Mouse (Mus musculus): ENCODE measurements around the gene Vmn1r89. TPM values are rescaled to one million over a fixed set of nuclear protein-coding genes. Genes with fewer than 3 reads are reported as not detected.

Vmn1r89 gene
- total RNA-seq (2021): not detected
- long read RNA-seq, experiment 1: 0 reads
- long read RNA-seq, experiment 2: 0 reads

DNA sequence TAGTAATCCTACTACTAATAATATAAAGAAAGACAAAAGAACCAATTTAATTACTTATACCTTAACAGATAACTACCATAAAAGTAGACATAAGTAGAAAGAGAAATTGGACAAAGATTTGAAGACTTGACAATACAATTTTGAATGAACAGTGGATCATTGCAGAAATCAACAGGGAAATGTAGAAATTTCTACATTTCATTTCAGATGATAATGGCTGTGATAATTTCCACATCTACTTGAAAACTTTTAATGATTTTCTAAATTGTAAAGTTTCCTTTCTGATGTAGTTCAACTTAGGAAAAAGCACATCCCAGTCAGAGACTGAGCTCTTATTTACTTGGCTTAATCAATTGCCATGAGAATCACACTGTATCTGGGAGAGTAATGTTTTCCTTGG, at the start of gene Vmn1r89:
TSS of gene Vmn1r89 (plus strand) at position 301 of the 400 bp plus-strand sequence.
- no peak for DNase-seq
- intact Hi-C loops (cut with DNase I): no loop called here

DNA sequence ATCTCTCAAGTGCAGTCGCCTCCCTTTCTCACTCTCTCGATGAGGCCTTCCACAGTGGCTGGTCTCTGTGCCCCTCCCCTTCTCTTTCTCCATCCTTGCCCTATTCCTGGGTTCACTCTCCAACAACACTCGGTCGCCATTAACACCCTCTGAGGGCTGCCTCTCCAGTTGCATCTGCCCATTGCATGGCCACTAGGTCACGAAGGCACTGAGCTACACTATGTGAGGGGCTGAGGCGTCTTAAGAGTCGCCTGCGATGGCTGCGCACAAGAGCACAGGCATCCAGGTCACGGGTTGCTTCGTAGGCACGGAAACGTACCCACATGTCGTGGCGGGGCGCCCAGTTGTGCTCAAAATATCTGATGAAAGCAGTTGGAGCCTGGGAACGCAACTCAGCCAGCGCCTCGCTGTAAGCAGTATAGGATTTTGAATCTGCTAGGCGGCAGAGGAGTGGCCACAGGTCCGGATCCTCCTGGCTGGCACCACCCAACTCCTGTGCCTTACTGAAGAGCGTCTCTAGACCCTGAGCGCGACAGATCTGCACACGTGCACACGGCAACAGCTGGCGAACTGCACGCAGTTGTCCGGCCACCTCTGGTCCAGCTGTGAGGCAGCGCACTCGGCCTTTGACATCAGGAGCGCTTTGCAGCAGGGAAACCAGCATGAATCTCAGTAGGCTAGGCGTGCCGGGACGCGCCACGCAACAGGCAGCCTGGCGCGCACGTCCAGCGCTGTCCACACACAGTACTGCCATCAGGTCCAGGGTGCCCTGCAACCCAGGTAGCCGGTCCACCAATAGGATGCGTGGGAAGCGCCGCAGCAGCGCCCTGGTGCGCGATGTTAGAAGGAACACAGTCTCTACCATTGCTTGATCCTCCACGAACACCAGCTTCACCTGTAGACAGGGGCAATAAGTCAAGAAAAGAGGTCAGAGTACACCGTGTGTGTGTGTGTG, 48.2 kb downstream of the Vmn1r89 start:
- DNase-seq: no peak
- intact Hi-C loops (cut with DNase I): no loop called here

DNA sequence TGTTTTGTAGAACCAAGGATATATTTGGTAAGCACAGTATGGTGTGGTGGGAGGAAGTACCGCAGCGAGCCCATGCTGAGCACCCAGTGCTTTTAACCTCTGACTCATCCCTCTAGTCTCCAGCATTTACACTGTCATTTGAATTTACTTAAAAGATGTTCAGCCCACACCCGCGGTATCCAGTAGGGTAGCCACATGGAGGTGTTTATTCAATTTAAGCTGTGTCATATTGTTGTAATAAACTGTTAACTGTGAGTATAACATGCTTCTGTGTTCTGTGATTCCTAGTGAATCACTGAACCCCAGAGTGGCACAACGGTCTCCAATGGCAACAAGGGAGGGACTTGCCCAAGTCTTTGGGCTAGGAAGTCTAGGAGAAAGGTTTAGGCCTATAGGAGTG, 51.0 kb downstream of the Vmn1r89 start:
- intact Hi-C loops (cut with DNase I): no loop called here
- no peak for DNase-seq

- intact Hi-C loops (cut with DNase I): no loop called here
- DNase-seq: no peak
These were observed 51.6 kb downstream of the Vmn1r89 start for GRCm38 (mm10) chr7:13264396-13264795.

- intact Hi-C loops (cut with DNase I): no loop called here
These were observed 56.0 kb downstream of the Vmn1r89 start for GRCm38 (mm10) chr7:13268749-13269260.

DNA sequence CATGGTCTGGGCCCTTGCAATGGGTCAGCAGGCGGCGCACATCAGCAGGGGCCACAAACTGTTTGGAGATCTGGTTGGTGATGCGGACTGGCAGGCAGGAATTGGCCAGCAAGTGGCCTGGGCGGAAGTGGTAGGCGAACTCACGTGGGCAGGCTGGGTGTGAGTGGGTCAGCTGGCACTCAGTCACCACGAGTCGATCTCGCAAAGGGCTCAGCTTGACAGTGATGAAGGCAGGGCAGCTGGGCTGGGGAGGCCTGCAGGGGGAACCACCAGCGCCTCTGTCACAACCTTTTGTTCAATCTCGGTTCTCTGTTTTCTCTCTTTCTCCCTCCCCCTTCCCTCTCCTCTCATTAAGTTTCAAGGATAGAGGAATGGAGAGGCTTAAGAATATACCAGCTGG, 56.6 kb downstream of the Vmn1r89 start:
- intact Hi-C loops (cut with DNase I): no loop called here

More at GRCm38 (mm10) chr7:13268749-13269260, 56.0 kb downstream of the Vmn1r89 start:
- DNase-seq: no peak

More for the DNA sequence above, 56.6 kb downstream of the Vmn1r89 start:
- DNase-seq: no peak

Other genes with a start within 250 kb of the Vmn1r89 start
- 1 to 10 TPM; 4.1 to 4.5 TPM for gene Zfp324, start 247.2 kb upstream of the Vmn1r89 start, total RNA-seq (2021)
- gene Zfp446, start 235.2 kb upstream of the Vmn1r89 start, total RNA-seq (2021): 1 to 10 TPM; 2.6 to 3.3 TPM
- gene Slc27a5, start 214.8 kb upstream of the Vmn1r89 start, total RNA-seq (2021): not detected
- 100 to 1,000 TPM; 115 TPM for gene Trim28, start 213.9 kb upstream of the Vmn1r89 start, total RNA-seq (2021)
- gene Zbtb45, start 203.0 kb upstream of the Vmn1r89 start, total RNA-seq (2021): 1 to 10 TPM; 8.4 to 9.2 TPM
- gene Chmp2a, start 178.2 kb upstream of the Vmn1r89 start, total RNA-seq (2021): 100 to 1,000 TPM; 129 to 130 TPM
- gene Ube2m, start 174.7 kb upstream of the Vmn1r89 start, total RNA-seq (2021): 100 to 1,000 TPM; 179 TPM
- gene Mzf1, start 158.3 kb upstream of the Vmn1r89 start, total RNA-seq (2021): 1 to 10 TPM in 1 of 2 experiments, under 1 TPM in 1; 0.73 to 1.0 TPM
- gene Vmn1r85, start 117.8 kb upstream of the Vmn1r89 start, total RNA-seq (2021): not detected
- gene Vmn1r86, start 93.1 kb upstream of the Vmn1r89 start, total RNA-seq (2021): not detected
- gene Vmn1r87, start 72.9 kb upstream of the Vmn1r89 start, total RNA-seq (2021): not detected
- gene Vmn1r88, start 53.5 kb upstream of the Vmn1r89 start, total RNA-seq (2021): under 1 TPM; 0.07 TPM
- 1 to 10 TPM; 4.9 to 7.0 TPM for gene Lig1, start 64.3 kb downstream of the Vmn1r89 start, total RNA-seq (2021)
- gene Zswim9, start 65.7 kb downstream of the Vmn1r89 start, total RNA-seq (2021): 1 to 10 TPM; 5.9 to 6.4 TPM
- under 1 TPM in 1 of 2 experiments, not detected in 1; 0.10 TPM for gene Pla2g4c, start 111.6 kb downstream of the Vmn1r89 start, total RNA-seq (2021)
- gene Cabp5, start 185.1 kb downstream of the Vmn1r89 start, total RNA-seq (2021): not detected
- gene Bsph1, start 237.8 kb downstream of the Vmn1r89 start, total RNA-seq (2021): not detected